Mouse (Mus musculus): Measurements from ENCODE around the gene Xlr5b.
A peak's percentile ranks its signal among the peaks of the same experiment; 100 is the strongest.
"Not testable (repeated sequence)": the region's sequence is repeated elsewhere in the genome, so short reads cannot be mapped to it uniquely, and the experiment has no call there.

The Xlr5b gene

GRCm38 (mm10) chrX:73148496-73148895 lies at the start of gene Xlr5b:
Gene Xlr5b (plus strand): TSS chrX:73148796.
- not testable (repeated sequence) for DNase-seq

- not testable (repeated sequence) for DNase-seq
Measured at GRCm38 (mm10) chrX:73116747-73117146, 31.8 kb upstream of the Xlr5b start, which contains the start of gene Gm14685. Gene Gm14685 (plus strand): TSS chrX:73117047.

GRCm38 (mm10) chrX:73122859-73123829 lies 25.5 kb upstream of the Xlr5b start:
- not testable (repeated sequence) for DNase-seq

GRCm38 (mm10) chrX:73143218-73143618 lies 5.4 kb upstream of the Xlr5b start:
- DNase-seq, result not testable (repeated sequence)

GRCm38 (mm10) chrX:73149350-73149749 lies 754 bp downstream of the Xlr5b start, which contains the start of gene DXBay18:
Gene DXBay18 (minus strand): TSS chrX:73149450.
- not testable (repeated sequence) for DNase-seq

- DNase-seq, result not testable (repeated sequence)
Measured at GRCm38 (mm10) chrX:73176889-73177288, 28.3 kb downstream of the Xlr5b start, which contains the start of gene Spin2d. Gene Spin2d (minus strand): TSS chrX:73176989.

- peak; percentile 2 to 12 for DNase-seq
Measured at GRCm38 (mm10) chrX:73191934-73192333, 43.3 kb downstream of the Xlr5b start, which contains the start of gene Xlr3b. Gene Xlr3b (plus strand): TSS chrX:73192207.

Measured in kidney, adult 8-10 months (tissue).